Mouse (Mus musculus) retina, postnatal 7 days (tissue): Measurements from ENCODE around the gene Inpp5b.
A peak's percentile ranks its signal among the peaks of the same experiment; 100 is the strongest.
"Not testable (repeated sequence)": the region's sequence is repeated elsewhere in the genome, so short reads cannot be mapped to it uniquely, and the experiment has no call there.

ENCODE experiments used
- DNase-seq: peaks from one replicate; pipeline ENCODE4 v3.0.0-alpha.2; 2012; ENCODE audit warnings: low read depth, low spot score

The Inpp5b gene

DNA sequence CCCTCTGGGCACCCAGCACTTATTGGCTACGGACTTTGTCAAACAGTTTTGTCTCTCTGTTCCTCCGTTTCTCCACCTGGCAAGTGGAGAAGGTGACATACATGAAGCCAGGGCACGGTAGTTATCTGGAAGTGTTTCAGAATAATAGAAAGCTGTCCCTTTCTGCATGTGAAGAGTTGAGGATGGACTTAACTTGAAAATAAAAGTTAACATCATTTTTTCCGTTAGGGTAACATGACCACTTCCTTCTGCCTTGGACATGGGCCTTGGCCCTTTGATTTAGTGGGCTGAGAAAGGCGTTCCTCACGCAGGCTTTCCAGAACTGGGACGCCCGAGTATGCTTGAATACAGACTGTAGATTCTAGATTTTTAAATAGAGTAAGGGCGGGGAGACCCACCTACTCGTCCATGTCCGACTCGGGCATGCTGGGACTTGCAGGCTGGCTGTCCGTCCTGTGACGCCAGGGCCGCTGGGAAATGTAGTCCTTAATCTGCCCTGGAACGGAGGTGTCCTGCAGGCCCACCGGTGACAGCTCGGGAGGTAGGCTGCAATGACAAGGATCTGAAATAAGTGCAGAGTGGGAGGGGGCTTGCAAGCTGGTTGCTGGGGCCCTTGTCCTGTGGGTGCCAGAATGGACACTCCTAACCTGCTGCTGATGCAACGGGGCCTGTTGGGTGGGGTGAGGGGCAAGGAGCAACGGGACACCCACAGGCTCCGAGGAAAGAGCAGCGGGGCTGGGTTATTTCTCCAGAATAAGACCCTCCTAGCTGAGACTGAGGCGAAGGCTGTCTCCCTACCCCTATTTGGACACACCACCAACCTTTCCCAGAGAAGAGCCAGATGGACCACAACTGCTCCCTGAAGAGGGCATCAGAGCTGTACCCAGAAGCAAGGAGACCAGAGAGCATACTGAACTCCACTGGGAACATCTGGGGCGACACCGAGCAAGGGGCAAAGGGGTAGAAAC is at the start of gene Inpp5b:
Gene Inpp5b, plus strand, starts transcription at position 475 of the 968 bp plus-strand sequence.
- peak; percentile 55 for DNase-seq

DNA sequence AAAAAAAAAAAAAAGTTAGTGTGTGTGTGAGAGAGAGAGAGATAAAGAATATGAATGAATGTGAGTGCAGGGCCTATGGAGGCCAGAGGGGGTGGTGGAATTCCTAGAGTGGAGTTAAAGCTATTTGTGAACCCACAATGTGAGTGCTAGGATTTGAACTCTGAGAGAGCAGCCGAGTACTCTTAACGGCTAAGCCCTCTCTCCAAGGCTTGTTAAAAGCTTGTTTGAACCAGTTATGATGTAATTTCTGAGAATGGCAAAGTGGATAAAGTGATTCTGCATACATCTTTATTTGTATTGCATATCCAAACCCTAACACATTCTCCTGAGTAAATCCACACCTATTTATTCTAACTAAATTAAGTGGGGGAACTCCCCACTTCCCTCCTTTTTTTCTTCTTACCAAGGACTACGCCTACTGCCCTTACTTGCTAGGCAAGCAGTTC is 49.2 kb upstream of the Inpp5b start:
- DNase-seq, result no peak

DNA sequence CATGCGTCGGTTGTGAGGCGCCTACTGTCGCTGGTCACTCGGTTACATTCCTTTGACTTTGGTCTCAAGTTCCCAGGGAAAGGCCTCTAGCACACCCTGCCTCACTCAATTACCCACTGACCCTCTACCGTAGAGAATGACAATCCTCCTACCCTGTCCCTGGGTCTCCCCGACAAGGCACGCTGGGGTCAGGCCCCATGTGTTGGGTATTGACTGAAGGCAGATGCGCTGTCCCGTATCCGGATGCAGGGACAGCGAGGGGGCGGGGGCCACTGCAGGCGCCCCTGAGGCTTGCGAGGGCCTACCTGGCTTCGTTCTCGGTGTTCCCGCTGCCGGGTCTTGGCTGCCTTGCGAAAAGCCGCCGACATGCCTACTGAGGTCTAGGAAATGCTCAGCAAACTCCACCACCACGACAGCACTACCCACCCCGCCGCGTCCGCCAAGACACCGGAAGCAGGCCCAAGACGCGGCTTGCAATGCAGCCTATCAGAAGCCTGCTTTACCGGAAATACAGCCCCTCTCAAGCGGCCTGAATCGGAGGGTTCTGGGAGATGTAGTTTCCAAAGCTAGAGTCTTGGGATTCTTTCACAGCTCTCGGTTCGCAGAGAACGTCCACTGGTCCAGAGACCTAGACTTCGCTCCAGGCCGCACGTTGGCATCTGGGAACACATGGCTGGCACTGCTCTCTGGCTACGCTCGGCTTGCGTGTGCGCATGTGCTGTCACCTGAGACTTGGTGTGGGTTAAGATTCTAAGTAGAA is 48.3 kb upstream of the Inpp5b start, which contains the start of gene Utp11:
Gene Utp11, minus strand, starts transcription at position 466 of the 760 bp plus-strand sequence.
- peak; percentile 79 for DNase-seq

DNA sequence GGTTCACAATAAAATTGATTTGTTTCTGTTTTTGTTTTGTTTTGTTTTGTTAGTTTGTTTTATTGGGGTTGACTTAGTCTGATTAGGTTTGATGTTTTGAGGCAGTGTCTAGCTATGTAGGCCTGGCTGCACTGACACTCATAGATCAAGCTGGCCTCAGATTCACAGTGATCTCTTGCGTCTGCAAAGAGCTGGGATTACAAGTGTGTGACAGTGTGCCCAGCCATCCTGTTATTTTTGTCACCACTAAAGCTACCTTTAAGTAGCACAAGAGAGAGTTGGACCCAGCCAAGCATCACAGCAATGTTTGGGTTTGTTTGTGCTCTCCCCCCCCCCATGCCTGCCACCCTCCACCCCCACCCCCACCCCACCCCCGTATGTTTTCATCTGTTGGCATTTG is 47.1 kb upstream of the Inpp5b start:
- no peak for DNase-seq

DNA sequence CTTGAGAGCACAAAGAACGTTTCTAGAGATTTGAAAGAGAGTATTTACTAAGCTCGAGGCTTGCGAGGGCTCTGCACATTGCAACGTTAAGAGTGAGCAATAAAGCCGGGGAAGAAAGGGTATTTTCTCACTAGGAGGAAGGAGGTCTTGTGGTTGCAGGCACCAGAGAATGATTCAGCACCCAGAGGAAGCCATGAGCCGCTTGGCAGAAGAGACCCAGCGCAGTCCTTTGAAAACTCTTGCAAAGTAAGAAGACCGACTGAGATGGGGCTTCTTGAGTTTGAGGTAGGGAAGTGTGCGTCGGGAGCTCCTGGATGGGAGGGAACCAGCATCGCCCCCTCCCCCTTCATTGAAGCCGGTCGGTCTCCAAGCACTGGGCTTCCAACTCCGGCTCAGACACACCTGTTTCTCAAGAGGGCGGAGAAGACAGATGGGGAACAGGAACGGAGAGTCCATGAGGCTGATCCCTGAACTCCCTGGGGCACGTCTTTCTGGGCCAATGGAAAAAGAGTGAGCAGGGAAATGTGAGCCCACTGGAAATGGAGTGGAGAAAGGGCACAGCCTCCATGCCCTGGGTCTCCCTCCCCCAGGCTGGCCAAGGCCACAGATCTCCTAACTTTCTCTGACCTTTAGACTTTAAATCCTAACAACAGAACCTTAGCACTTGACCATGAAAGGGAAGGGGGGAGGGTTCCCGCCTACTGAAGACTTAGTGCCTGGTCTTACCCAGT is 45.7 kb upstream of the Inpp5b start:
- no peak for DNase-seq

DNA sequence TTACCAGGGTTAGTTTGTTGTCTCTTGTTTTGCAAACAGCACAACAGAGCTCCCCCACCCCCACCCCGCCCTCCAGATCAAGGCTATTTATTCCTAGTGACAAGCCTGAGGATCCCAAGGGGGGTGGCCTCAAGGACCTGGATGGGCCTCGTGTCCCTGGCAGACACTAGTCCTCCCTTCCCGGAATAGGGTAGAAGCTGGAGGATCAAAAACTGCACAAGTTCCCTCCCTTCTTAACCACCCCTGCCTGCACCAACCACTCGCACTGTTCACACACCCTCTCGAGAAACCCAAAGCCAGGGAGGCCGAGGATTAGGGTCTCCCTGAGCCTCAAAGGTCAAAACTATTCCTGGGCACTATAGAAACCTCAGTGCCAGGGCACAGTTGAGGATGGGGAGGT is 41.9 kb upstream of the Inpp5b start:
- no peak for DNase-seq

DNA sequence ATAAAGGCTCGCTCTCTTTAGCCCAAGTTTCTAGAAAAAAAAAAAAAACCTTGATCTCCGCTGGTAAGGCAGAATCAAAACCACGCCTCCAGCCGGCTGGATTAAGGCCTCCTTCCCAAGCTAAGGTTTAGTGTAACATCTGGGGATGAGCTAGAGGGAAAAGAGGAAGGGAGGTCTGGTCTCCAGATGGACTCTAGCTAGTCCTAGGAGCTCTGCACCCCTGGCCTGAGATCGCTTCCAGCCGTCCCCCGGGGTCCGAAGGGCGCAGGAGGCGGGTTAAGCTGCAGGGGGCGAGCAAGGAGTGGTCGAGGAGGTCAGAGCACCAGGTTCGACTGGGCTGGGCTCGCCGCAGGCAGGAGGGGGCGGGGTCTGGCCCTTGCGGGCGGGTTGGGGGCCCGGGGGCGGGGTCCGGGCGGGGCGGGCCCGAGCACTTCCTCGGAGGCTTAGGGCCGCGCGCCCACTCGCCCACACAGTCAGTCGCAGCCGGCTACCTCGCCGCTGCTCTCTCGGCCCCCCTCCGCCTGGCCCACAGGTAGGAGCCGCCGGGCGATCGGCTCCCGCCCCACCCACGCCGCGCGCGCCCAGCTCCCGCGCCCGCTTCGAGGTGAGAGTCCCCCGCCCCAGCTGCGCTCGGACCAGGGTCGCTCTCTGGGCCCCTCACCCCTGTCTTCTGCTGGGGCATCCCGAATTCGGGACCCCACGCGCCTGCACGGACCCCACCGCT is 41.2 kb upstream of the Inpp5b start, which contains the start of gene Fhl3:
Gene Fhl3, plus strand, starts transcription at position 454 of the 724 bp plus-strand sequence.
- peak; percentile 31 for DNase-seq

DNA sequence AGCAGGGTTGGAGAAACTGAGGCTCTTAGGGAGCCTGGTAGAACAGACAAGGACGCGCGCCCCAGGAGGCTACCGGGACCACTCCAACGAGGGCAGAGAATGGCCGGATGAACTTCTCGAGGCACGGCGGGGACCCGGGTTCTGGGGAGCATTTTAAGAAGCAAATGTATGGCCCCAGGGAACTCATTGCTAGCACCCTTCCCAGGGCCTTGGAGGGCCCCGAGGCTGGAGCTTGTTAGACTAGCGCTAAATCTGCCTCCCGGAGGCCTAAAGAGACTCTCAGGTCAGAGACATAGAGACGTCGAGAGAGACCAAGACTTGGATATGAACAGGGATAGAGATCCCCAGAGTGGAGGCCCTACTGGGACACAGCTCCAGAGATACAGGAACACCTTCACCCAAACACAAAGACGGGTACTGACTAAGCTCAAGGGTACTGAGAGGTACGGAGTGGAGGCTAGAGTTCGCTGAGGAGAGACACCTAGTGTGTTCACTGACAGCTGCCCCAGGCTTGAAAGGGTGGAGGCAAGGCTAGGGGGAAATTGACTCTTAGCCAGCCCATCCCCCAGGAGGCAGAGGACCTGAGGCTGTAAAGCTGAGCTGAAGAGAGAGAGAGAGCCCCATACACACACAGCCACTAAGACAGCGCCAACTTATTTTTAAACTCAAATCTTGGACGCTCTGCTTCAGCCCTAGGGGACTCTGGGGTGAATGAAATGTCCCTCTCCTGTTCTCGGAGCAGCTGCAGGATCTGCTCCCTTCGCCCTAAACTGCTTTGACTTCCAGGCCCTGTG is 40.4 kb upstream of the Inpp5b start:
- DNase-seq, result no peak

DNA sequence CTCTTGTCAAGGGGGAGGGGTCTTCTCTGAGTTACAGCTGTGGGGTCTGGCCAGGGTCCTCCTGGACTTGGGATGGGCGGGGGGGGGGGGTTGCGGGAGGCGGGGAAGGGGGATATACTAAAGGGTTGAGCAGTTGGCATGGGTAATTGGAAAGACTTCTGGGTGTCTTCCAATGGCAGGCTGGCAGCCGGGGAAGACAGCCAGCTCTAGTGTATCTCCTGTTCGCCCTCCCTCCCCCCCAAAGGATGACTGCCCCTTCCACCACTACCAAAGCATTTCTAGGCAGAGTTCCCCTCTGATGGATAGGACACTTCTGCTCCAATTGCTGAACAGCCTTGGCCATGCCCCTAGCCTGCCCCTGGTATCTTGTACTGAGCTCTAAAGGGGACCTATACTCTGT is 39.7 kb upstream of the Inpp5b start:
- no peak for DNase-seq

DNA sequence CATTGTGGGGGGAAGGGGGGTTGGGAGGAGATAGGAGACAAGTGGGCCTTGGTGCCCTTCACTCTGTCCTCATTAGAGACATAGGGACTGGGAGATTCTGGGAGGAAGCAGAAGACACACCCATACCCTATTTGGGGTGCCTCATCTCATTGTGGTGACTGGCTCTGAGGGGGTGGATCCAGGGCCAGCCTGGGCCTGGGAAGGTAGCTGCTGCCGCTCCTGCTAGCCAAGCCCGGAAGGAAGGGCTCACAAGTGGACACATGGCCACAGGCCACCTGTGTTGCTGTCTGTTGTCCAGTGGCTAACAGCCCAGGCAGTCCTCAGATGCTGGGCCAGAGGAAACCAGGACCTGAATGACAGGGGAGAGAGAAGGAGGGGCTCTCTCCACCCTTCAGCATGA is 38.2 kb upstream of the Inpp5b start:
- DNase-seq, result no peak

DNA sequence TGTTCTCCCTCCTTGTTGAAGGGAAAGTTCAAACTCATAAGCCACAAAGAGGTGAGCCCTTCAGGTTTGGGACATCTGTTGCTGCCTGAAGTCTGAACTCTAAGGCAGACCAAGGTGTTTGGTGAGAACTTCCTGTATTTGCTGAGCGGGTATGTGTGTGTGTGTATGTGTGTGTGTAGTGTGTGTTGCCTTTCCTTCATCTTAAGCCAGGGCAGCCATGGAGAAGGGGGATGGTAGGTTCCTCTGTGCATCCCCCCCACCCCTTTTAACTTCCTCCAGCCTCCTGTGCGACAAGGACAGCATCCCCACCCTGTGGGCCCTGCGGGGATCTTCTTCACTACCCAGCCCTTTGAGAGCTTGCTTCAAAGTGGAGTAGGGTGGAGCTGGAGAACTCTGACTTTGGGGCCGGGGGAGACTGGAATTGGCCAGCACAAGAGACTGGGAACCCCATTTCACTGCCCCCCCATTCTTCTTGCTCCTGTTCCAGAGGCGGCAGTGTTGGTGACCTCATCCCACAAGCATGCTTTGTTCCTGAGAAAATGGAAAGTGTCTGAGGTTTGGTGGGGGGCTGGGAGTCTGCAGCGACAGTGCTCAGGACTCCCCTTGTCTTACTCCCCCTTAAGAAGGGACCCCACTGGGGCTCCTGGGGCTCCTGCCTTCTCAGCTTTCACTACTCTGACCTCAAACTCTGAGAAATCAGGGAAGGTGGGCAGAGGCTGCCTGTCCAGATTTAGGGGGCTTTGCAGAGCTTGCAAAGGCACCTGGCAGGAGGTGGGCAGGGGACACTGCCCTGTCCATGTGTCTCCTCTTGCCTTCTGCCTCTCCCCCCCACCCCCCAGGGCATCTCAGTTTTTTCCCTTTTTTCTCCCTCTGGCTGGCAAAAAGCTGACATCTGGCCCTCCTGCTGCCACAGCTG is 37.5 kb upstream of the Inpp5b start:
- no peak for DNase-seq

DNA sequence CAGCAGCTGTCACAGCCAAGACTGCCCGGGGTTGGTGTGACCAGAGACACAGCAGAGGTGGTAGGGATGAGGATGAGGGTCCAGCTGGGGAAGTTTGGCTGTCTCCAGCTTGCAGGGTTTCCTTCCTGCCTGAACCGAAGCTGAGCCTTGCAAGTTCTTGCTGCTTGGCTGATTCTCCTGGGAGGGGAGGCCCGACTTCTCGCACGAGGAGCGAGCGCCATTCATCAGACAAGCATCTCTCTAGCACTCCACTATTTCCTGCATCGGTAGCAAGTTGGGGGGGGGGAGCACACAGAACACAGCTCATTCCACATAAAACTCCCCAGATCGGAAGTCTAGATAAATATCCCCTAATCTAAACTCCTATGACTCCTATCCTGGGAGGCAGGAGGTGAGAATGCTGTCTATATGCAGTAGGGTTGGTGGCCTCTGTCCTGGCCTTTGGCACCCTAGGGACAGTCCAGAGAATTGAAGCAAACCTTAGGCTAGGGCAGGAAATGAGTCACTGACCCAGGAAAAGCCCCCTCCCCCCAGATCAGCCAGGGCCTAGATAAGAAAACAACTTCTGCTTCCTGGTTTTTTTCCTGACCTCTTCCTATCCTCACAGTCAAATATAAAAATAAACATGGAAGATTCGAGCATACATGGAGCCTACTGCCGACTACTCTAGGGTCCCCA is 36.7 kb upstream of the Inpp5b start:
- DNase-seq, result no peak

DNA sequence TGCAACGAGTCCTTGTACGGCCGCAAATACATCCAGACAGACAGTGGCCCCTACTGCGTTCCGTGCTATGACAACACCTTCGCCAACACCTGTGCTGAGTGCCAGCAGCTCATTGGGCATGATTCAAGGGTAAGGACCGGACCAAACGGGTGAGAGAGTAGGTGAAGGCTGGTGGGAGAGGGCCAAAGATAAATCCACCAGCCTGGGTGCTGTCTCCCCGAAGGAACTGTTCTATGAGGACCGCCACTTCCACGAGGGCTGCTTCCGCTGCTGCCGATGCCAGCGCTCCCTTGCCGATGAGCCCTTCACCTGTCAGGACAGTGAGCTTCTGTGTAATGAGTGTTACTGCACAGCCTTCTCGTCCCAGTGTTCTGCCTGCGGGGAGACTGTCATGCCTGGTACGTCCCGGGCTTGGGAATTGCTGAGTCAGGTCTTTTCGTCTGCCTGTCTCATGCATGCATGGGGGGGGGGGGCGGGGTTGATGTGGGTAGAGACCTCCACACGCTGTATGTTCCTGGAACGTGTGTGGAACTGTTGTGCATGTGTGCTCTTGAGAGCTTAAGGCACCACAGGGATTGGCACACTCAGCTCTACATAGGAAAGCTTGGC is 35.9 kb upstream of the Inpp5b start:
- DNase-seq, result no peak

DNA sequence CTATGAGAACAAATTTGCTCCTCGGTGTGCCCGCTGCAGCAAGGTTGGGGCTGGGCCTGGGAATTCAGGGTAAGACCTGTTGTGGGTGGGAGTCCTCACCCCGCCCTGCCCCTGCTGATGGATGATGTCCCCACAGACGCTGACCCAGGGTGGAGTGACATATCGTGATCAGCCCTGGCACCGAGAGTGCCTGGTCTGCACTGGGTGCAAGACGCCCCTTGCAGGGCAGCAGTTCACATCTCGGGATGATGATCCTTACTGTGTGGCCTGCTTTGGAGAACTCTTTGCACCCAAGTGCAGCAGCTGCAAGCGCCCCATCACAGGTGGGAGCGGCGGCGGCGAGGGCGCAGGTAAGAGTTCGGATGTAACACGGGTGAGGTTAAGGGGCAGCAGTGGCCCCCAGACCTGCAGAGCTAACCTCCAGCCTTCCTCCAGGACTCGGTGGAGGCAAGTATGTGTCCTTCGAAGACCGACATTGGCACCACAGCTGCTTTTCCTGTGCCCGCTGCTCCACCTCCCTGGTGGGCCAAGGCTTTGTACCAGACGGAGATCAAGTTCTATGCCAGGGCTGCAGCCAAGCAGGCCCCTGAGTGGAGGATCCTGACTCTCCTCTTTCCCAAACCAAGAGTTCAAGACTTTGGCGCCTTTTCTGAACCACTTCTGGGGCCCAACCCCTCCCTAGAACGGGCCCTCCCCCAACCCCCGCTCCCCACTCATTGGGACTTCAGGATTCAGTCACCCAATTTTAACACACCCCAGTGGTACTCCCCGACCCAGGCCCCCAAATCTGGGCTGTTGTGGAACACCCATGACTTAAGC is 34.1 kb upstream of the Inpp5b start:
- not testable (repeated sequence) for DNase-seq

DNA sequence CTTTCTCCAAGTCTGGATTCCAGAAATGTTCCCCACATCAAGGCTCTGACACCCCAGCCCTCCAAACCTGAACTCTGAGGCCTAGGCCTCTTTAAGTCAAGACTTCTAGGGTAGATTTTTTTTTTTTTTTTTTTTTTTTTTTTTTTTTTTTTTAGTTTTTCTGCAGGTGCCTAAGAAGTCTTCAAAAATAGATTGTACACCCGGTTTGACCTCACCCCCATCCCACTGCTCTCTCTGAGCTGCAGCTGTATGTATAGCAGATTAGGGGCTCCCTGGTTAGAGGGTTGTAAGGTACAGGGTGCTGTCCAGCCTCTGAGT is 33.5 kb upstream of the Inpp5b start:
- not testable (repeated sequence) for DNase-seq

DNA sequence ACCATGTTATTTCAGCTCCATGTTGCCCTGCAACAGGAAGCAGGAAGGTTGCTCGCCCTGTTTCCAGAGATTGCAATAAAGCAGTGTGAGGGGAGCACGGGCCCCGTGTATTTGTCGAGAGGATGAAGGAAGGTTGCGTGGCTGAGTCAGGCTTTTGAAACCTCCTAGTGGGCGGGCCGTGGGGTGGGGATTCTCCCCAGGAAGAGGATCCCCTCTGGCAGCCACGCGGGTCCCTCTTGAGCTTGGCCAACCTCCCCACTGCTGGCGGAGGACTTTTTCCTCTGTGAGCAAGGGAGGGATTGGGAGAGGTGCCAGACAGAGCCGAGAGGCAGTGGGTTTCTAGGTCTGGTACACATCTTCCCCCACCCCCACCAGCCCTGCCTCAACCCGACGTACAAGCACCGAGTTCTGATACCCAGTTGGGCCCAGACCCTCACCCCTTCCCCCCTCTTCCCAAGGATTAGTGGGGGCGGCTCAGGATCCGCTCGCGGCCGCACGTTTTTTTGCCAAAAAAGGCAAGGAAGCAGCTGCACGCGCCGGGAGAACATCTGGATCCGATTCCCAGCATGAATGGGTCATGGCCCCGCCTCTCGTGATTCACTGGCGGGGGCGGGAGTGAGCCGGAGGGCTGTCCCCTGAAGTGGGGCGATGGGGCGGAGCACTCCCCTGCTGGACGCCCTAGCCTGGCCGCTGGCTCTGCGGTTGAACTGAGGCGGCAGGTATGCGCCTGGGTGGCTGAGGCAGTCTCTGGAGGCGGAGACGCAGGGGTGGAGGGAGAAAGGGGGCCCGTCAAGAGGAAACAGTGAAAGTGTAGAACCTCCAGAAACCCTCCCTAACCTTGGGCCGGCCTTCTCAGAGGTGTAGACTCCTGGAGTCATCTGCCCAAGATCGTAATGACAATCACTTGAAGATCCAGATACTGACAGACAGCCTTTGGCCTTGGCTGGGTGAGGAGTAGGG is 32.9 kb upstream of the Inpp5b start:
- peak; percentile 27 for DNase-seq
